In genomic region chr4:86060614-86061013, GRCm38 (mm10) we compare ENCODE assay signal across 21 mouse cellular contexts.
"Had no signal": no experiment of that assay in that cellular context is flagged by ENCODE, and none has a peak within 500 bp of the region (broad histone marks: within the 10 kb centered on the region; RNA-seq: fewer than 3 reads in every experiment).

No protein-coding gene starts in this region.

- H3K4me3 ChIP-seq: kidney, embryonic 15.5 days; left cerebral cortex, adult 2 months; megakaryocyte, embryonic 14.5 days; midbrain, embryonic 10.5 days; neural tube, embryonic 12.5 days; neural tube, embryonic 15.5 days had no signal

- H3K27ac ChIP-seq: kidney, embryonic 15.5 days; left cerebral cortex, adult 2 months; liver, embryonic 14.5 days; midbrain, embryonic 10.5 days; neural tube, embryonic 12.5 days; neural tube, embryonic 15.5 days; stomach, postnatal 0 days had no signal

- DNase-seq: kidney, adult 8-10 months; kidney, postnatal 10 days; kidney, postnatal 36 days; layer of hippocampus, postnatal 36 days; lung, adult 2 months; midbrain, embryonic 14.5 days; right cerebral cortex, adult 18-20 months; right cerebral cortex, postnatal 14 days; right cerebral cortex, postnatal 4 days; thymus, adult 2 months; thymus, postnatal 14 days; thymus, postnatal 4 days had no signal

- H3K4me2 ChIP-seq: kidney, embryonic 15.5 days; liver, embryonic 11.5 days; neural tube, embryonic 12.5 days; neural tube, embryonic 15.5 days had no signal

- H3K9me3 ChIP-seq: kidney, embryonic 15.5 days; megakaryocyte, embryonic 14.5 days; midbrain, embryonic 10.5 days; neural tube, embryonic 12.5 days; neural tube, embryonic 15.5 days had no signal

- H3K9ac ChIP-seq: kidney, embryonic 15.5 days; liver, embryonic 14.5 days; neural tube, embryonic 12.5 days; neural tube, embryonic 15.5 days had no signal

- H3K4me1 ChIP-seq: kidney, embryonic 15.5 days; megakaryocyte, embryonic 14.5 days; midbrain, embryonic 10.5 days; neural tube, embryonic 12.5 days; neural tube, embryonic 15.5 days had no signal

- H3K36me3 ChIP-seq: kidney, embryonic 15.5 days; midbrain, embryonic 10.5 days; neural tube, embryonic 12.5 days; neural tube, embryonic 15.5 days had no signal

- H3K27me3 ChIP-seq: kidney, embryonic 15.5 days; megakaryocyte, embryonic 14.5 days; neural tube, embryonic 12.5 days; neural tube, embryonic 15.5 days had no signal
